ENCODE assay signal across 8 mouse cellular contexts in the genomic region with DNA sequence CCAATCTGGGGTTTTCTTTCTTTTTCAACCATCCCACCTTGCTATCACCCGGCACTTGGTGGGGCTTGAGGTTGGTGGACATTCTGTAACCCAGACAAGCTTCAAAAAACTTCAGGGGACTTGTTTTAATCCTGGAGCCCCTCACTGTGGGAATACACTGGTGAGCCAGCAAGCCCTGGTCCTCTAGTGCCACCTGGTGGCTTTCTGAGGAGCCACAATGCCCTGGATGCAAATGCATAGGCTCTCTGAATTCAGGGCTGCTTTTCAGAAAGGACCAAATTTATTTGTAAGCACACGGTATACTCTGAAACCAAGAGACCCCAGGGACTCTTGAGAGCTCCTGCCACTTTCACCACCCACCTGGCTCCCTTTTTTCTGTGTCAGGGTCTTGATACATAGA. TPM values are rescaled to one million over a fixed set of nuclear protein-coding genes. Genes with fewer than 3 reads are reported as not detected.
DNase-seq lines count a peak whose midpoint lies in the region; ATAC-seq lines count a peak whose summit lies in the region.

No protein-coding gene starts in this region.

- H3K36me3 ChIP-seq in forebrain, embryonic 15.5 days, result peaks cover 34% of the 10 kb centered on the region
- peaks cover 39% of the 10 kb centered on the region for H3K36me3 ChIP-seq in liver, embryonic 13.5 days

- H3K27me3 ChIP-seq in forebrain, embryonic 15.5 days, result no peaks in the 10 kb centered on the region
- H3K27me3 ChIP-seq in liver, embryonic 13.5 days, result no peaks in the 10 kb centered on the region

- H3K4me3 ChIP-seq in forebrain, embryonic 15.5 days, result no peak overlapping the region
- H3K4me3 ChIP-seq in liver, embryonic 13.5 days (replicated peaks), result no peak overlapping the region

- no peak overlapping the region for H3K4me2 ChIP-seq in forebrain, embryonic 15.5 days (replicated peaks)
- no peak overlapping the region for H3K4me2 ChIP-seq in liver, embryonic 13.5 days

- no peak overlapping the region for H3K27ac ChIP-seq in forebrain, embryonic 15.5 days (replicated peaks)
- H3K27ac ChIP-seq in liver, embryonic 13.5 days, result no peak overlapping the region

- 13% methylated on average over 2 of the region's 2 CpGs for WGBS in forebrain, embryonic 15.5 days
- WGBS in liver, embryonic 13.5 days (ENCODE audit: insufficient replicate concordance), result 20% methylated on average over 2 of the region's 2 CpGs

- peak; percentile 60 for ATAC-seq in forebrain, embryonic 15.5 days (replicated peaks)
- ATAC-seq in liver, embryonic 13.5 days (ENCODE audit: low read depth), result no peak
- peak; percentile 63; the same call in 1 of the 2 replicates for ATAC-seq in neutrophil, adult 5-6 weeks (ENCODE audit: extremely low read depth, insufficient number of reproducible peaks, low FRiP score, poor library complexity, severe bottlenecking)

- DNase-seq in ovary, postnatal 10 days (ENCODE audit: low spot score), result peak; percentile 43
- DNase-seq in ovary, adult 18-20 months (ENCODE audit: low spot score), result no peak
- peak; percentile 16 for DNase-seq in c-Kit-negative CD71-positive TER-119-positive erythroid progenitor cells, embryonic 14.5 days (ENCODE audit: low read depth, low spot score)
- peak; percentile 77 for DNase-seq in induced T-regulatory cell, adult 2 months (ENCODE audit: low read depth)
- DNase-seq in liver, embryonic 13.5 days, result peak; percentile 21
- peak; percentile 76 for DNase-seq in thymus, postnatal 25 days

- no peaks in the 10 kb centered on the region for H3K9me3 ChIP-seq in forebrain, embryonic 15.5 days
- no peaks in the 10 kb centered on the region for H3K9me3 ChIP-seq in liver, embryonic 13.5 days (replicated peaks)

- H3K4me1 ChIP-seq in forebrain, embryonic 15.5 days, result no peaks in the 10 kb centered on the region
- no peaks in the 10 kb centered on the region for H3K4me1 ChIP-seq in liver, embryonic 13.5 days (replicated peaks)

- H3K9ac ChIP-seq in forebrain, embryonic 15.5 days (replicated peaks), result no peak overlapping the region
- H3K9ac ChIP-seq in liver, embryonic 13.5 days, result no peak overlapping the region

RNA-seq across cellular contexts. Expression of a gene that starts 17.2 kb away (rescaled TPM):
- 13.4 and 14.7 TPM in 2 replicates for polyA plus RNA-seq in forebrain, embryonic 15.5 days (2015; fragmentation: Nextera tagmentation; extraction: Ambion mirVana)
- polyA plus RNA-seq in liver, embryonic 13.5 days (2015; fragmentation: Nextera tagmentation; extraction: Ambion mirVana), result 5.4 and 6.3 TPM in 2 replicates
- total RNA-seq in neutrophil, adult 5-6 weeks (2017), result 29.6 and 32.8 TPM in 2 replicates

RNA-seq across cellular contexts. Expression of a gene that starts 23.3 kb away (rescaled TPM):
- 22.1 and 24.4 TPM in 2 replicates for polyA plus RNA-seq in forebrain, embryonic 15.5 days (2015; fragmentation: Nextera tagmentation; extraction: Ambion mirVana)
- polyA plus RNA-seq in liver, embryonic 13.5 days (2015; fragmentation: Nextera tagmentation; extraction: Ambion mirVana), result 1.3 TPM in 2 replicates
- total RNA-seq in neutrophil, adult 5-6 weeks (2017), result 51.2 and 52.0 TPM in 2 replicates

RNA-seq across cellular contexts. Expression of a gene that starts 31.3 kb away (rescaled TPM):
- 7.1 and 7.4 TPM in 2 replicates for polyA plus RNA-seq in forebrain, embryonic 15.5 days (2015; fragmentation: Nextera tagmentation; extraction: Ambion mirVana)
- polyA plus RNA-seq in liver, embryonic 13.5 days (2015; fragmentation: Nextera tagmentation; extraction: Ambion mirVana), result not detected in 2 replicates
- not detected in 2 replicates for total RNA-seq in neutrophil, adult 5-6 weeks (2017)

Comparison
In these comparisons a context has a peak if more than half of its experiments do, and no peak if none do; other contexts are left out.
1. RNA of a gene that starts 23.3 kb away (polyA plus RNA-seq): 22.1 to 24.4 TPM in forebrain, embryonic 15.5 days; 1.3 TPM in liver, embryonic 13.5 days; every median in the first group is over 10 times any median in the second.